Mouse (Mus musculus) heart, adult 2 months (tissue): ENCODE measurements at regions not wholly inside any gene's neighbourhood (a gene's known extent, or its start where the extent isn't known, plus 50 kb on each side); places are given as distances from the start of the nearest gene placed in this dataset.

Experiments used
- EP300 ChIP-seq: fragments of 200-500 bp; IDR thresholded peaks from 2 replicates; pipeline ENCODE4 v1.6.1; 2011; ENCODE audit warnings: low read depth, low read length, control low read depth; ENCODE audit not compliant: insufficient read depth
- POLR2A ChIP-seq: fragments of 200-500 bp; IDR thresholded peaks from 2 replicates; pipeline ENCODE4 v1.6.1; 2011; ENCODE audit warnings: mild to moderate bottlenecking, low read depth, low read length, control low read depth; ENCODE audit not compliant: insufficient read depth

DNA sequence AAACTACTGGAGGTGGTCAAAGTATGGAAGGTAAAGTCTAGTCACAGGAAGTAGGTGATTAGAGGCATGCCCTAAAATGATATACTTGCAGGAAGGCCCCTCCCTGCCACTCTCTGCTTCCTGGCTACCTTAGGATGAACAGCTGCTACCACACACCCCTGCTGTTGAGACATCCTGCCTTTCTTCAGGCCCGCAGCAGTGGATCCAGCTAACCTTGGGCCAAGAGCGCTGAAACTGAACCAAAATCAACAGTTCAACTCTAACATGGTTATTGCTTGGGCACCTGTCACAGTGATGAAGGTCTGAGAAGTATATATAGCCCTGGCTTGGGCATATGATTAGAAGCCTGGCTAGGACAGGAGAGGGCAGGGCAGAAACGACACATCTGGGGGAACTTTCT lies 352.4 kb downstream of the Prdm2 start:
- TF ChIP-seq POLR2A (no peak), EP300 (no peak)
